Mouse (Mus musculus) liver, embryonic 16.5 days (tissue): ENCODE measurements around the gene Zfp661. TPM values are rescaled to one million over a fixed set of nuclear protein-coding genes. Genes with fewer than 3 reads are reported as not detected.

Experiments
- ATAC-seq: fragments of 200-750 bp; cut with Nextera tagmentation; 2 replicates; pipeline ENCODE4 v1.8.0; 2017; ENCODE audit warnings: low read depth, mild to moderate bottlenecking, moderate number of reproducible peaks, moderate library complexity
- H3K27ac ChIP-seq: fragments of 300-500 bp; sonication (generic); 2 replicates; pipeline ENCODE4 v1.5.1; 2014; ENCODE audit warnings: mild to moderate bottlenecking, low read length
- H3K27me3 ChIP-seq: fragments of 300-500 bp; sonication (generic); 2 replicates; pipeline ENCODE4 v1.6.1; 2014; ENCODE audit warnings: low read depth, low read length, mixed read lengths; ENCODE audit not compliant: control insufficient read depth, insufficient read depth
- H3K36me3 ChIP-seq: fragments of 300-500 bp; sonication (generic); 2 replicates; pipeline ENCODE4 v1.6.1; 2014; ENCODE audit warnings: mild to moderate bottlenecking; ENCODE audit not compliant: control insufficient read depth, insufficient read depth
- H3K4me1 ChIP-seq: fragments of 300-500 bp; sonication (generic); 2 replicates; pipeline ENCODE4 v1.6.1; 2014; ENCODE audit warnings: low read depth, low read length, mixed read lengths; ENCODE audit not compliant: control insufficient read depth
- H3K4me2 ChIP-seq: fragments of 300-500 bp; sonication (generic); 2 replicates; pipeline ENCODE4 v1.6.1; 2014; ENCODE audit warnings: low read depth, low read length, mixed read lengths
- H3K4me3 ChIP-seq: fragments of 300-500 bp; sonication (generic); 2 replicates; pipeline ENCODE4 v1.5.1; 2014; ENCODE audit warnings: low read depth, mild to moderate bottlenecking, low read length
- H3K9ac ChIP-seq: fragments of 300-500 bp; sonication (generic); 2 replicates; pipeline ENCODE4 v1.6.1; 2014; ENCODE audit warnings: low read depth, low read length
- H3K9me3 ChIP-seq: fragments of 300-500 bp; sonication (generic); replicated peaks from 2 replicates; pipeline ENCODE4 v1.6.1; 2016; ENCODE audit warnings: low read length; ENCODE audit not compliant: control insufficient read depth
- WGBS: fragments of 180-500 bp; shearing (Covaris S2); extraction: QIAGEN DNeasy Blood & Tissue Kit; methylation state at CpG from one replicate; pipeline ENCODE4 v1.1.7; 2014; ENCODE audit not compliant: insufficient replicate concordance; 5-methylcytosine and 5-hydroxymethylcytosine counted together
- polyA plus RNA-seq: library from polyadenylated mRNA; unstranded; fragments of >200 nt; fragmentation: Nextera tagmentation; extraction: Ambion mirVana; gene quantifications from 2 replicates; pipeline ENCODE4 v1.2.1, GENCODE M21; 2015

Gene Zfp661
- 1.0 and 1.1 TPM in 2 replicates for polyA plus RNA-seq

- ATAC-seq = peak; percentile 84
- H3K9me3 ChIP-seq = no peaks in the 10 kb centered on the region
- peak within 1 kb of the TSS; percentile 72 for H3K9ac ChIP-seq
- 4% methylated on average over 39 of the region's 39 CpGs for WGBS
- peak within 1 kb of the TSS; percentile 78 for H3K27ac ChIP-seq
- H3K4me3 ChIP-seq = peak within 1 kb of the TSS; percentile 80
- H3K27me3 ChIP-seq = no peaks in the 10 kb centered on the region
- H3K4me1 ChIP-seq = peaks cover 29% of the 10 kb centered on the region
- no peaks in the 10 kb centered on the region for H3K36me3 ChIP-seq
- H3K4me2 ChIP-seq = peak within 1 kb of the TSS; percentile 81
Measured at GRCm38 (mm10) chr2:127586694-127587513, at the start of gene Zfp661, which contains the start of gene Mrps5. Zfp661 (minus strand) TSS chr2:127587094. Mrps5 (plus strand) TSS chr2:127587222.

GRCm38 (mm10) chr2:127635581-127635980, 48.7 kb upstream of the Zfp661 start:
- 45% methylated on average over 6 of the region's 6 CpGs for WGBS
- no peak overlapping the region for H3K9ac ChIP-seq
- H3K27me3 ChIP-seq = no peaks in the 10 kb centered on the region
- H3K36me3 ChIP-seq = no peaks in the 10 kb centered on the region
- H3K4me3 ChIP-seq = no peak overlapping the region
- H3K4me1 ChIP-seq = no peaks in the 10 kb centered on the region
- ATAC-seq = no peak
- no peaks in the 10 kb centered on the region for H3K9me3 ChIP-seq
- no peak overlapping the region for H3K4me2 ChIP-seq
- no peak overlapping the region for H3K27ac ChIP-seq

GRCm38 (mm10) chr2:127632601-127633000, 45.7 kb upstream of the Zfp661 start:
- no peak overlapping the region for H3K4me2 ChIP-seq
- no peaks in the 10 kb centered on the region for H3K4me1 ChIP-seq
- H3K36me3 ChIP-seq = no peaks in the 10 kb centered on the region
- H3K27ac ChIP-seq = no peak overlapping the region
- 39% methylated on average over 2 of the region's 2 CpGs for WGBS
- no peaks in the 10 kb centered on the region for H3K9me3 ChIP-seq
- no peak for ATAC-seq
- H3K27me3 ChIP-seq = no peaks in the 10 kb centered on the region; the same call in 1 of the 2 replicates
- H3K4me3 ChIP-seq = no peak overlapping the region
- H3K9ac ChIP-seq = no peak overlapping the region

- Histone ChIP-seq H3K9ac (no peak overlapping the region), H3K4me1 (no peaks in the 10 kb centered on the region), H3K36me3 (no peaks in the 10 kb centered on the region), H3K4me3 (no peak overlapping the region), H3K27me3 (no peaks in the 10 kb centered on the region; the same call in 1 of the 2 replicates), H3K9me3 (no peaks in the 10 kb centered on the region), H3K4me2 (no peak overlapping the region), H3K27ac (no peak overlapping the region)
- 61% methylated on average over 6 of the region's 6 CpGs for WGBS
- ATAC-seq = no peak
Measured at GRCm38 (mm10) chr2:127627990-127628570, 41.2 kb upstream of the Zfp661 start.

GRCm38 (mm10) chr2:127627354-127627753, 40.5 kb upstream of the Zfp661 start:
- Histone ChIP-seq H3K4me2 (no peak overlapping the region), H3K27ac (no peak overlapping the region), H3K27me3 (no peaks in the 10 kb centered on the region; the same call in 1 of the 2 replicates), H3K9ac (no peak overlapping the region), H3K9me3 (no peaks in the 10 kb centered on the region), H3K4me1 (no peaks in the 10 kb centered on the region), H3K4me3 (no peak overlapping the region), H3K36me3 (no peaks in the 10 kb centered on the region)
- ATAC-seq = no peak
- 54% methylated on average over 6 of the region's 6 CpGs for WGBS

GRCm38 (mm10) chr2:127625659-127626058, 38.8 kb upstream of the Zfp661 start:
- H3K4me2 ChIP-seq = no peak overlapping the region
- no peaks in the 10 kb centered on the region for H3K9me3 ChIP-seq
- H3K4me1 ChIP-seq = no peaks in the 10 kb centered on the region
- no peaks in the 10 kb centered on the region for H3K36me3 ChIP-seq
- H3K4me3 ChIP-seq = no peak overlapping the region
- H3K27ac ChIP-seq = no peak overlapping the region
- ATAC-seq = no peak
- no peaks in the 10 kb centered on the region; the same call in 1 of the 2 replicates for H3K27me3 ChIP-seq
- no peak overlapping the region for H3K9ac ChIP-seq
- 54% methylated on average over 5 of the region's 5 CpGs for WGBS

- WGBS = 66% methylated on average over 2 of the region's 2 CpGs
- Histone ChIP-seq H3K27ac (no peak overlapping the region), H3K36me3 (no peaks in the 10 kb centered on the region), H3K4me1 (no peaks in the 10 kb centered on the region), H3K9ac (no peak overlapping the region), H3K9me3 (no peaks in the 10 kb centered on the region), H3K4me3 (no peak overlapping the region), H3K27me3 (no peaks in the 10 kb centered on the region; the same call in 1 of the 2 replicates), H3K4me2 (no peak overlapping the region)
- ATAC-seq = no peak
Measured at GRCm38 (mm10) chr2:127624786-127625185, 37.9 kb upstream of the Zfp661 start.

- Histone ChIP-seq H3K27ac (no peak overlapping the region), H3K27me3 (no peaks in the 10 kb centered on the region), H3K9me3 (no peaks in the 10 kb centered on the region), H3K4me1 (no peaks in the 10 kb centered on the region), H3K36me3 (no peaks in the 10 kb centered on the region), H3K4me2 (no peak overlapping the region), H3K4me3 (no peak overlapping the region), H3K9ac (no peak overlapping the region)
- WGBS = 39% methylated on average over 3 of the region's 3 CpGs
- no peak for ATAC-seq
Measured at GRCm38 (mm10) chr2:127622065-127622464, 35.2 kb upstream of the Zfp661 start.

- Histone ChIP-seq H3K9me3 (no peaks in the 10 kb centered on the region), H3K27ac (no peak overlapping the region), H3K4me2 (no peak overlapping the region), H3K4me3 (no peak overlapping the region), H3K27me3 (no peaks in the 10 kb centered on the region), H3K36me3 (no peaks in the 10 kb centered on the region), H3K9ac (no peak overlapping the region), H3K4me1 (no peaks in the 10 kb centered on the region)
- WGBS = 60% methylated on average over 3 of the region's 3 CpGs
- no peak for ATAC-seq
Measured at GRCm38 (mm10) chr2:127619311-127619710, 32.4 kb upstream of the Zfp661 start.
